20 mouse cellular contexts compared by ENCODE assay signal in genomic region chr17:34293533-34293932, GRCm38 (mm10). TPM values are rescaled to one million over a fixed set of nuclear protein-coding genes. Genes with fewer than 3 reads are reported as not detected.
DNase-seq lines count a peak whose midpoint lies in the region.
"Had no signal": no experiment of that assay in that cellular context is flagged by ENCODE, and none has a peak within 500 bp of the region (broad histone marks: within the 10 kb centered on the region; RNA-seq: fewer than 3 reads in every experiment).

No protein-coding gene starts in this region.

- peak; percentile 17 for DNase-seq in testis, postnatal 10 days (ENCODE audit: low spot score)
- no peak for DNase-seq in testis, postnatal 14 days (ENCODE audit: low spot score)
- peak; percentile 52 for DNase-seq in c-Kit-positive CD71-negative TER-119-negative erythroid progenitor cells, embryonic 14.5 days (ENCODE audit: low read depth)
- peak; percentile 68 to 92 for DNase-seq in natural killer cell, adult 2 months (ENCODE audit: low spot score in 2 of 2)
- no peak for DNase-seq in adrenal gland, adult 2 months
- no peak for DNase-seq in kidney, postnatal 4 days
- no peak for DNase-seq in cerebellum, postnatal 4 days (ENCODE audit: low spot score in 2 of 2)
- DNase-seq: cerebellum, adult 2 months; heart, postnatal 10 days; kidney, adult 2 months; liver, embryonic 13.5 days; thymus, postnatal 36 days had no signal

RNA-seq across cellular contexts. Expression of gene H2-Aa, which starts 5.9 kb away (rescaled TPM):
- total RNA-seq in adrenal gland, adult 2 months (2021), result 100 to 1,000 TPM in 1 of 2 experiments, 10 to 100 TPM in 1; 85.9 to 137 TPM
- 134 and 150 TPM in 2 replicates for polyA plus RNA-seq in adrenal gland, adult 2 months (2012; rRNA removed)
- polyA plus RNA-seq: limb, embryonic 11.5 days; Patski had no signal

RNA-seq across cellular contexts. Expression of gene H2-Eb1, which starts 12.1 kb away (rescaled TPM):
- total RNA-seq in adrenal gland, adult 2 months (2021), result 100 to 1,000 TPM in 1 of 2 experiments, 10 to 100 TPM in 1; 67.3 to 144 TPM
- 59.2 and 66.0 TPM in 2 replicates for polyA plus RNA-seq in adrenal gland, adult 2 months (2012; rRNA removed)

RNA-seq across cellular contexts. Expression of gene H2-Eb2, which starts 31.9 kb away (rescaled TPM):
- not detected for total RNA-seq in adrenal gland, adult 2 months (2021)
- 0.03 TPM in 1 of 2 replicates, not detected in the other for polyA plus RNA-seq in adrenal gland, adult 2 months (2012; rRNA removed)
- total RNA-seq: heart, postnatal 10 days had no signal
- polyA plus RNA-seq: embryonic facial prominence, embryonic 15.5 days; forebrain, embryonic 13.5 days; liver, embryonic 13.5 days; lung, postnatal 0 days; midbrain, embryonic 12.5 days; Patski; stomach, postnatal 0 days had no signal

RNA-seq across cellular contexts. Expression of gene H2-Ab1, which starts 36.0 kb away (rescaled TPM):
- 10 to 100 TPM; 78.4 to 97.1 TPM for total RNA-seq in adrenal gland, adult 2 months (2021)
- polyA plus RNA-seq in adrenal gland, adult 2 months (2012; rRNA removed), result 364 and 513 TPM in 2 replicates

RNA-seq across cellular contexts. Expression of gene H2-Ob, which starts 54.8 kb away (rescaled TPM):
- 1 to 10 TPM in 1 of 2 experiments, under 1 TPM in 1; 0.49 to 1.3 TPM for total RNA-seq in adrenal gland, adult 2 months (2021)
- 0.91 TPM in 2 replicates for polyA plus RNA-seq in adrenal gland, adult 2 months (2012; rRNA removed)
- polyA plus RNA-seq: forebrain, embryonic 13.5 days; limb, embryonic 11.5 days; midbrain, embryonic 12.5 days; neural tube, embryonic 13.5 days; Patski had no signal

Comparison
In these comparisons a context has a peak if more than half of its experiments do, and no peak if none do; other contexts are left out.
1. DNase-seq: peak in testis, postnatal 10 days (single experiment), c-Kit-positive CD71-negative TER-119-negative erythroid progenitor cells, embryonic 14.5 days (single experiment) and natural killer cell, adult 2 months (2 of 2); none in testis, postnatal 14 days (single experiment), adrenal gland, adult 2 months (single experiment), kidney, postnatal 4 days (0 of 2) and cerebellum, postnatal 4 days (0 of 2).